In the genomic region with DNA sequence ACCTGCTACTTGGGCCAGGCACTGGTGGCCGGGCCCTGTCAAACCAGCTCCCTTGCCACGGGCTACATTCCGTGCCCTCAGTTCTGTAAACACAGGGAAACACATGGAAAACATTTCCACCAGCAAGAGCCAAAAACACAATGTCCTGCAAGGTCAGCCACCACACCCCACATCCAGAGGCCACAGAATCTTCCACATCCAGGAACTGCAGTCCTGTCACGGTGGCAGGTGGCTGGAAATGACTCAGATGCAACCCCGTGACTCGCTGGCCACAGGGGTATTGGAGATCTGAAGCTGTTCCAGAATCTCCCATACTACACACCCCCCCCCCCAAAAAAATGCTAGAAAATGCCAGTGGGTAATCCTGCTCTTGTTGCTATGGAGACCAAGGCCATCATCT, we compare ENCODE assay signal across 16 mouse cellular contexts. TPM values are rescaled to one million over a fixed set of nuclear protein-coding genes. Genes with fewer than 3 reads are reported as not detected.
DNase-seq lines count a peak whose midpoint lies in the region.
"Had no signal": no experiment of that assay in that cellular context is flagged by ENCODE, and none has a peak within 500 bp of the region (broad histone marks: within the 10 kb centered on the region; RNA-seq: fewer than 3 reads in every experiment).

No protein-coding gene starts in this region.

- DNase-seq in adrenal gland, postnatal 14 days: peak; percentile 61
- no peak for DNase-seq in adrenal gland, adult 8-10 months
- DNase-seq in kidney, adult 9 months: peak; percentile 40
- DNase-seq in kidney, postnatal 4 days: no peak
- peak; percentile 51 for DNase-seq in ovary, adult 18-20 months (ENCODE audit: low spot score)
- no peak for DNase-seq in ovary, postnatal 14 days (ENCODE audit: low spot score)
- DNase-seq in limb, embryonic 10.5 days (ENCODE audit: low spot score): no peak
- DNase-seq in right cerebral cortex, postnatal 25 days: no peak
- DNase-seq: cerebellum, adult 2 months; right cerebral cortex, postnatal 14 days had no signal

- H3K9me3 ChIP-seq in limb, embryonic 10.5 days (replicated peaks): no peaks in the 10 kb centered on the region
- H3K9me3 ChIP-seq: forebrain, embryonic 10.5 days; G1E; hindbrain, embryonic 12.5 days; midbrain, embryonic 15.5 days had no signal

- H3K36me3 ChIP-seq in limb, embryonic 10.5 days: no peaks in the 10 kb centered on the region
- H3K36me3 ChIP-seq: forebrain, embryonic 10.5 days; G1E; hindbrain, embryonic 12.5 days; midbrain, embryonic 15.5 days had no signal

- peaks cover 73% of the 10 kb centered on the region for H3K4me1 ChIP-seq in limb, embryonic 10.5 days

- peaks cover 1% of the 10 kb centered on the region; the same call in 1 of the 2 replicates for H3K27me3 ChIP-seq in limb, embryonic 10.5 days (ENCODE audit: low read depth, poor library complexity, severe bottlenecking)
- H3K27me3 ChIP-seq: midbrain, embryonic 15.5 days had no signal

- 89% methylated on average over 6 of the region's 6 CpGs for WGBS in limb, embryonic 10.5 days

- H3K27ac ChIP-seq in limb, embryonic 10.5 days: peak overlapping the region; percentile 56; the same call in 1 of the 2 replicates
- H3K27ac ChIP-seq: forebrain, embryonic 10.5 days; heart, adult 2 months; hindbrain, embryonic 12.5 days; macrophage; midbrain, embryonic 15.5 days had no signal

- H3K4me3 ChIP-seq in limb, embryonic 10.5 days: no peak overlapping the region
- H3K4me3 ChIP-seq: forebrain, embryonic 10.5 days; heart, adult 2 months; hindbrain, embryonic 12.5 days; midbrain, embryonic 15.5 days had no signal

RNA-seq across cellular contexts. Expression of a gene that starts 6.4 kb away (rescaled TPM):
- total RNA-seq in adrenal gland, postnatal 14 days (2021): 22.5 and 23.2 TPM in 2 replicates
- total RNA-seq in adrenal gland, adult 8-10 months (2022): 10 to 100 TPM; 22.2 to 31.9 (median 26.0) TPM
- polyA plus RNA-seq in limb, embryonic 10.5 days (2016; fragmentation: Nextera tagmentation; extraction: Ambion mirVana): 12.0 and 27.8 TPM in 2 replicates
- polyA plus RNA-seq: G1E had no signal

Comparison
In these comparisons a context has a peak if more than half of its experiments do, and no peak if none do; other contexts are left out.
1. DNase-seq: peak in adrenal gland, postnatal 14 days (single experiment), kidney, adult 9 months (single experiment) and ovary, adult 18-20 months (single experiment); none in adrenal gland, adult 8-10 months (single experiment), kidney, postnatal 4 days (0 of 2), ovary, postnatal 14 days (single experiment), limb, embryonic 10.5 days (single experiment) and right cerebral cortex, postnatal 25 days (single experiment).